Mouse (Mus musculus) kidney, adult 8-10 months (tissue): Measurements from ENCODE around the gene Prmt7.

Experiments
- DNase-seq, 2 experiments: peaks; one replicate each; pipeline ENCODE4 v3.0.0; 2022

Prmt7 gene

DNA sequence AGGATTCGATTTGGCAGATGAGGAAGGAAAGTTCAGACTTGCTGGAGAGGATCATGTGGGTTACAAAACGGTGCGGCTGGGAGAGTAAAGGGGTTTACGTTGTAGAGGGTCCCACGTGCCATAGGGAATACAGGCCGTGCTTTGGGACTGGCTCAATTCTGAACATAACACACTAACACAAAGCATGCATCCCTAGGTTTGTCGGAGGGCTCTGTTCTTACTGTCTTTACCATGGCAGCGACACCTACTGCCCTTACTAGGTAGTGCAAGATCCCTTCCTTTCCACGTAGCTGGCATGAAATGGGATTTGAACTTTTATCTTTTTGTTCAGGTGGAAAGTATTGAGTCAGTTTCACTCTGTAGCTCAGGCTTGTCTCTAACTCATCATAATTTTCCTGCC, 15.9 kb downstream of the Prmt7 start:
- peak in 1 of 2 experiments; percentile 59 for DNase-seq

DNA sequence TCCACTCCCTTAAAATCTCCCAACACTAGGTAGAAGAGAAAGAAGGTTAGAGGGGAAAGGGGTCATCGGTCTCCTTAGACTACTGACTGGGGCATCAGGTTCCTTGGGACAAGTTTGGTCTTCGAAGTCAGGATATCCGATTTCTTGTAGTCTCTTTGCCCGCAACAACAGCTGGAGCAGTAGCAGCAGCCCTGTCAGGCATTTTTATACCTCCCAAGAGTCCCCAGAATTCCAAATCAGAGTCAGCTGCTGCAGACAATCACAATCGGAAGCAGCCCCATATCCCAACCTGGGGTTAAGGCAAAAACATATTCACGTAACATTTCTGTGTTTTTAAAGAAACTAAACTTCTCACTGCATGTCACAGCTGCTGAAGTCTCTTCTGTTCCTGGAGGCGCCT, 20.8 kb downstream of the Prmt7 start:
- no peak for DNase-seq

DNA sequence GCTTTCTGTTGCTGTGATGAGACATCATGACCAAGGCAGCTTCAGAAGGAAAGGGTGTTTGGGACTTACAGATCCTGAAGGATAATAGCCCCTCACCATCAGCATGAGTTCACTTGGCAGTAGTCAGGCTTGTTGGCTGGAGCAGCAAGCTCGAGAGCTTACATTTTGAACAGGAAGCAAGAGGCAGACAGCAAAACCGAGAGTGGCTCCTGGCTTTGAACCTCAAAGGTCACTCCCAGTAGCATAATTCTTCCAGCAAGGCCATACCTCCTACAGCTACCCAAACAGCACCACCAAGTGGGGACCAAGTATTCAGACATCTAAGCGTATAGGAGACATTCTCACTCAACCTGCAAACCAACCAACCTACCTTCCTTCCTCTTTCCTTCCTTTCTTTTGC, 22.0 kb downstream of the Prmt7 start:
- DNase-seq = no peak

DNA sequence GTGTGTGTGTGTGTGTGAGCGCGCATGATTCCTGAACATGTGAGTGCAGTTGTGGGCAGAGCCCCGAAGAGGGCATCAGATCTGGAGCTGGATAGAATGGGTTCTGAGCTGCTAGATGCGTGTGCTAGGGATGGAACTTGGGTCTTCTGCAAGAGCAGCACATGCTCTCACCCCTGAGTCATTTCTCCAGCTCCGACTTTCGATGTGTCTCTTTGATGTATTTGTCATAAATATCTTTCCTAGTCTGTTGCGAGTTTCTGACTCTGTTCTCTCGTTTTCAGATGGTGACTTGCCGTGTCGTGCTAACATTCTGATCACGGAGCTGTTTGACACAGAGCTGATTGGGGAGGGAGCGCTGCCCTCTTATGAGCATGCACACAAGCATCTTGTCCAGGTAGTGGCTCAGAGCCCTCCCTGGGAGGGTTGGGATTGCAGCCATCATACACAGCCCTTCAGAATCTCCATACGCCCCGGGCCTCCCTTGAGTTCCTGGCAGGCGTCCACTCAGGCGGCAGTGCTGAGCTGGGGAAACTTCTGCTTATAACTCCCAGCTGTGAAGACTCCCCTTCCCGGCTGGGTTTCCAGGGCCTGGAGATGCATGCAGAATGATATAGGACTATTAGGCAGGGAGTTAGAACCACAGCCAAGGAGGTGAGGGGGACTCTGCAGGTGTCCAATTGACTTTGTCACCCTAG, 24.0 kb downstream of the Prmt7 start:
- no peak for DNase-seq

DNA sequence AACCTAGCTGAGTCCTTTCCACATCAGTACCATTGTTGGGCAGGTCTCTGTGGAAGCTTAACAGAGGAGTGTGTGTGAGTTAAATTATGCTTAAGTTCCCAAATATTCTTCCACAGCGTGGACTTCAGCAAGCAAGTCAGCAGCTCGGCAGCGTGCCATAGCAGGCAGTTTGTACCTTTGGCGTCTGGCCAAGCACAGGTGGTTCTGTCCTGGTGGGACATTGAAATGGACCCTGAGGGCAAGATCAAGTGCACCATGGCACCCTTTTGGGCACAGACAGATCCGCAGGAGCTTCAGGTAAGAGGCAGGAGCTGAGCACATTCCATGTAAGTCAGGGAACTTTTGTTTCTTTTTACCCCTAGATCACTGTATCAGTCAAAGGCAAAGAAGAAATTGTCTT, 26.4 kb downstream of the Prmt7 start:
- peak; percentile 51 to 81 for DNase-seq

DNA sequence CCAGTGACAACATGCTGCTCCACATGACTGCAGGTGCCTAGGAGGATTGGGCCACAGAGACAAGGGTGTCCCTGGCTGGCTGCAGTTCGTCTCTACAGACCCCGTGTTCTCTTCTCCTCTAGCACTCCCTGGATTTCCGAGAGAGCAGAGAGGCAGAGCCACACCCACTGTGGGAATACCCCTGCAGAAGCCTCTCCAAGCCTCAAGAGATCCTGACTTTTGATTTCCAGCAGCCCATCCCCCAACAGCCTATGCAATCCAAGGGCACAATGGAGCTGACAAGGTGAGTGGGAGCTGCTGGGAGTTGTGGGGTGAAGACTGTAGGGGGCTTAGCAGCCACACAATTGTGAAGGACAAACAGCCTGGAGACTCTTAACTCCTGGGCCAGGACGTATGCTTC, 39.5 kb downstream of the Prmt7 start:
- DNase-seq = no peak

DNA sequence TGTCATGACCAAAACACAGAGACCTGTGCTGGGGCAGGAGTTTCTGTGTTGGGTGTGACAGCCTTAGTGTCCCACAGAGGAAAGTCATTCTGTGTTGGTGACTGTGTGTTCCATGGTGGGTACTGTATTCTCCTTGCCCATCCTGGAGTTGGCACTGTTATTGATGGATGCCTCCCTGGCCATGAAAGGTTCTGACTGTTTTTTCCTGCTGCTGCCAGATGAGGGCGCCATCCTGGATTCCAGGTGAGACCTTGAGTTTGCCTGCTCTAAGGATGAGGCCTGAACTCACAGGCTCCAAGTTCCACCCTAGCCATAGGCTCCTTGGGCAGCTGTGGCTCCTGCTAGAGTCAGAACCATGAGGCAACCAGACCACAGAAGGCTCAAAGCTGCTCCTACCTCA, 47.4 kb downstream of the Prmt7 start:
- DNase-seq = no peak

DNA sequence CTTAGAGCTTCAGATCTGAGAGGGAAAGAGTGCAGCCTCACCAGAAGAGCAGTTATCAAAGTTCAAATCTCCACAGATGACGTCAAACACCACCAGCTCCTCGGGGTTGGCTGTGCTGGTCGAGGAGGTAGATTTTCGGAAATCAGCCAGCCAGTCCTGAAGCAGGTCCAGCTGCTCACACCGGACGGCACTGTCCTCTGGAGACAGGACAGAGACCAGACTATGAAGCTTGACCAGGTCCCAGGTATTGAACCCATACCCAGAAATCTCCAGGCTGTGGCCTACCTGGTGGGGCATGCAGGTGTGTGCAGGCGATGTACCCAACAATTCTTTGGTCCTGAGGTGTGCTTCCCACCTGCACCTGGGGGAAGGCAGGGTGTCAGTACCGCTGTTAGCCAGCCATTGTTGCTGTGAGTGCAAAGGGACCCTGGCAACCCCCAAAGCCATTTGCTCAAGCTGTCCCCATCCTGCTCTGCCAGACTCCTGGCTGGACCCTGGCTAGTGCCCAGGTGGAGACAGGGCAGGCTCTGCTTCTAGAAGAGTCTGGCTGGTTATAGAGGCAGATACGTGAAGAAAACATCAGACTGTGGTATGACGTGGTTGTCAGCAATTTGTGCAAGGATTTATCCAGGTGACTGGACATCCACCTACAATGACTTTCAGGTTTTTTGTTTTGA, 49.0 kb downstream of the Prmt7 start:
- no peak for DNase-seq

DNA sequence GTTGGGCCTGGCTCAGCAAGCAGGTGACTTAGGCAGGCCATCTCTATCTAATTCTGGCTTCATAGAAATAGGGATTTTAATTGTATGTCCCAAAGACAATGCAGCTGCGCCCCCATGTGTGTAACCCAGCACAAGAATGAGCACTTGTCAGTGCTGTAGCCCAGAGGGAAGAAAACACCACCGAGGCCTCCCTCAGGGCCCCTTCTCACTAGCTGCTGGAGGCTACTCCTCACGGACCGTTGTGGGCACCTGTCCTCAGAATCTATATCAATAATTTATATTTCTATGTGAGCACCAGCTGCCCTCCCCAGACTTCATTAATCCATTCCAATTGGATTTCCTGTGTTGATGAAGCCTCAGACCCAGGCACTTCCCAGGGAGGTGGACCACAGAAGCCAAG, 50.2 kb downstream of the Prmt7 start:
- no peak for DNase-seq

DNA sequence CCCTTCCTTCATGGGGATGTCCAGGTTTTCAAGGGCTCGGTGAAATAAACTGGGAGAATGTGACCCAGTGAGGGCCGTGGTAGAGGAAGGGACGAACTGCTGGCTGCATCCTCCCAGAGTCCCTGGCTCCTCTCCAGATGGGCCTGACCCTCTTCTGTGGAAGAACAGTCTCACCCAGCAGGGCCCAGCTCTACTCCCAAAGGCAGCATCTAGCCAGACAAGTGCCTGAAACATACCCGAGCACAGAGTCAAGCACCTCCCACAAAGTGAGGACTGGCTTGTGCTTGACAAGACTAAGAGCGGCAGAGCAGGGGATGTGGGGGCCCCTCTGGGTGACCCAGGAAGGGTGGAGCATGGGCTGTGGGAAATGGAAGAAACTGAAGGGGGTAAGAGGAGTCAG, 51.6 kb downstream of the Prmt7 start:
- no peak for DNase-seq

DNA sequence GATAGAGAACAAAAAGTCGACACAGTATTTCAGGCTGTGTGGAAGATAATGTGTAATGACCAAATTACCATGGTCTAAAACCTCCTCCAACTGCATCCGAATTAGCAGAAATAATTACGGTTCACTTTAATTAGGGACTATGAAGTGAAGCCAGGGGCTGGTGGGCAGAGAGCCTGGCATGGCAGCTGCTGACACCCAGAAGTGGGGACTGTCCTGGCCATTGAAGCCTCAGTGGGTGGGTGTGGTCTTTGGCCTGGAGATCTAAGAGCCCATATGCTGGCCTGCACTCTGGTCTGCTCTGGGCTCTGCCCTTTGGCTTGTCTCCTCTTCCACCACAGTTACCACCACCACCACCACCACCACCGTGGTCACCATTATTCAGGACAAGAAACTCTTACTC, 53.2 kb downstream of the Prmt7 start:
- no peak for DNase-seq

DNA sequence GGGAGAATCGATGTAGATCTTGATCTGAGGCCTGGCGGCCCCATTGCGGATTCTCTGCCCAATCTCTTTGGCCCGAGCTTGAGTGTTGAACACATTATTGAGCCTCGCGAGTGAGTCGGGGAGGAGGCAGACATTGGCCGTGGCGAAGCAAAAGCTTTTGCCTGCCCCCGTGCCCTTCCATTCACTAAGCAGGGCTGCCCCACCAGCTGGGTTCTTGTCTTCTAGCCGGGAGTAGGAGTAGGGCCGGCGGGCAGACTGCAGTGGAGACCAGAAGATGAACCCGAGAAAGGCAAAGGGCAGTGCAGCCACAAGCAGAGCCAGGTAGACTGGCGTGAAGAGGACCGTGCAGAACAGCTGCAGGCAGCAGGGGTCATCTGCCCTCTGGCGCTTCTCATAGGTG, 54.7 kb downstream of the Prmt7 start:
- DNase-seq = no peak

DNA sequence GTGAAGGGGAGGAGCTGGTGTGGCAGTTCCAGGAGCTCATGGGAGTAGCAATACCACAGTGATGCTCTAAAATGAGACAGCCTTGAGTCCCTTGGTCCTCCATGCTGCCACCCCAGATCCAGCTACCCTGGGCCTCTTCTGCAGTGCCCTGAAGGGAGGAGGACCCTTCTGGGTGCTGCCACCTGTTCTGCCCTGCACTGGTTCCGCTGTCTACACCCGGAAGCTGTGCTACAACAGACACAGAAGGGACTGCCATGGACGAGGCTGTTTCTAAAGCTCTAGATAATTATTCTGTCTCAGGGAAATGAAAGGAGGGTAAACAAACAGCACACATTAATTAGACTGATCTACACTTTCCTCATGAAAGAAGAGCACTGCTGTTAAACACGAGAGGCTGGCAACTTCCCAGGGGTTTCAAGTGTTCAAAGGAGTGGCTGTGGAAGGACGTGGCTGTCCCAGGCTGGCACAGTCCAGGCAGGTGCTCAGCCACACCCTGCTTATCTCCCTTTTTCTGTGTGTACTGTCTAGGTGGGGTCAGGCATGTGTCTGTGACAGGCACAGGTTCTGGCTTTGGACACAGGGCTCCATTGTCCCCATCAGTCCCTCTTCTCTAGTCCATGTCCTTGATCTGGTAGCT, 58.1 kb downstream of the Prmt7 start:
- DNase-seq = no peak

DNA sequence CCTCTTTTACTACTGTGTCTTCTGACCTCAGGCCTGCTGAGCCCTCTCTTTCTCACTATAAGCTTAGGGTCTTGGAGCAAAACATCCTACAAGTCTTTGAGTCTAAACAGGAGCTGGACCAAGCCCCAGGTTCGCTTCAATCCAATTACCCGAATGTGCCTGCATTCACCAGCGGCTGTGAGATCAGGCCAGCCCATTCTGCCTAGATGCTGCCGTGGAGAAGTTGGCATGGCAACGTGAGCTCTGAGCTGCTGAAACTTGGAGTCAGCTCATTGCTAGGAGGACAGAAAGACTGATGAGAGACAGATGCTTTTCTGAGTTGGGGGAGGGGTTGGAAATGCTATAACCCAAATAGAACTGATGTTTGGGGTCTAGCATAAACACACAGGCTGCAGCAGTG, 60.1 kb downstream of the Prmt7 start:
- no peak for DNase-seq

DNA sequence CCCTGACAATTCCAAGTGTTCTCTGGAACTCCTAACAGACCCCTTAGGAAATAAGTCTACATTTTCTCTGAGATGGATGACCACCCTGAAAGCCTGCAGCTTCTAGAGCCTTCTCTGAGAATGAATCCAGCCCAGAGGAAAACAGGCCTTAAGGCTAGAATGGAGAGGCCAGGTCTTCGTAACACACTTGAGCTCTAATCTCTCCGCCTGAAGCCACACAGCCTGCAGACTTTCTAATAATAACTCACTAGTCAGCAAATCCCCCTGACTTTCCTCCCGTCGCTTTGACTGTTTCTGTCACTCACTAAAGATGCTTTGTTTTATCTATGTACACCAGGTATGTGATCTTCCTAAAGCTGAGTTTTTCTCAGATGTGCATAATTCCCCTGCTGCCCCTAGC, 60.6 kb downstream of the Prmt7 start:
- no peak for DNase-seq

DNA sequence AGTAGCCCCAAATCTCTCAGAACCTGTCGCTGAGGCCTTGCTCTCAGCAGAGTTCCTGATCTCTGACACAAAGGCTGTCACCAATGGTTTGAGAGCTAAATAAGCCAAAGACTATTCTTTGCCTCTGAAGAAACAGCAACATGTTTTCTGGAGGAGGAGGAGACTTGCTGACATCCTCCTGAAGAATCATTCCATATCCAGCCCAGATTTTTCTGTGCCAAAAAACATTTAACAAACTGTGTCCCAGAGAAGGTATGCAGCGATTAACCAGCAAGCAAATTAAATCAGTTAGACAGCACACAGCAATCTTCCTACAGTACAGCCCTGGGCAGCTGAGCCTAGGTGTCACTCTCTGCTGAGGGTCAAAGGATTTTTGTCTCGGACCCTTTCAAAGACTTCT, 62.7 kb downstream of the Prmt7 start:
- no peak for DNase-seq

DNA sequence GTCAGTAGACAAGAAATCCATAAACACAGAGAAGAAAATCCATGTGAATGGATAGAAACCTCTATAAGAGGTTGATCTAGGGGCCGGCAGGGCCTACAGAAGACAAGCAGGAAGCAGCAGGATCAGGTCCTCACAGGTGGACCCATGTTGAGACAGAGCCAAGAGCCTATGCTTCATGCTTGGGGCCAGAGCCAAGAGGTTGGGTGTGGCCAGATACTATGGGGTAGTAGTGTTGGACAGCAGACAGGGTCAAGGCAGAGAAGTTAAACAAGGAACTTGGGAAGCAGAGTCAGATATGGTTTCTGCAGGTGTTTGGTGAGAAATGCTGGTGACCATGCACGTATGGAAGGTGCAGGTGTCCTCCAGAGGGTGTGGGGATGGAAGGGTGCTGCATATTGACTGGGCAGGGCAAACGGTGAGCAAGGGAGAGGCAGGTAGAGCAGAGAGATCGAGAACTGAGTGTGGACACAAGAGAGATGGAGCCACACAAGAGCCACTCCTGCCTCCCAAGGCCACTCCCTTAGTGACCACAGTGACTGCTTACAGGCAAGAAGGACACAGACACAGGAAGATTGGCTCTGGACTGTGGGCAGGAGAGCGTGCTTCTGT, 66.1 kb downstream of the Prmt7 start:
- DNase-seq = no peak

DNA sequence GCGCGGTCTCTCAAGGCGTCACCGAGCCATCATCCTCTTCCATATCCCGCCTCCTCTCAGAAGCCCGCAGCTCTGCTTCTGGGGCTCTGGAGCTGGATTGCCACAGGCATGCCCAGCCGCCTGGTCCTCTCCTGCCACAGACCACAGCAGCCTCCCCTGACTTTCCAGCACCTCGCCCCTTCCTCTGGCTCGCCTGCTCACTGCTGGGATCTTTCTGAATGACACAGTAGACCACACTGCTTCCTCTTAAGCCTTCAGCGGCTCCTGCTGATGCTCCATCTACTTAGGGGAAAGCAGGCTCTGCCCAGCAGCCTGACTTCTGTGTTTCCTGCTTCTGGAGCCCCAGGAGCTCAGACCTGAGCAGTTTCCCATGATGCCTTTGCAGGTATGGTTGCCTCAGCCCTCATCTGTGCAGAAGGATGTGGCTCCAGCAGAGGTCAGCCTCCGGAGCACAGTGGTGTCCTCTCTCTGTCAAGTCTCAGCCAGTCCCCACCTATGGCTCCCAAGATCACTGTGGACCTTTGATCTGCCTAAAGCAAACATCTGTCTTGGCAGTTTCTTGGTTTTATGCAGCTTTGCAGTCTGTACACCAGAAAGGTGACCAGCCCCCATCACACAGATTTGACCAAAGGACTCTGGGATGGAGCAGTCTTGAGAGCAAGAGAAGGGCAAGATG, 67.8 kb downstream of the Prmt7 start:
- no peak for DNase-seq

DNA sequence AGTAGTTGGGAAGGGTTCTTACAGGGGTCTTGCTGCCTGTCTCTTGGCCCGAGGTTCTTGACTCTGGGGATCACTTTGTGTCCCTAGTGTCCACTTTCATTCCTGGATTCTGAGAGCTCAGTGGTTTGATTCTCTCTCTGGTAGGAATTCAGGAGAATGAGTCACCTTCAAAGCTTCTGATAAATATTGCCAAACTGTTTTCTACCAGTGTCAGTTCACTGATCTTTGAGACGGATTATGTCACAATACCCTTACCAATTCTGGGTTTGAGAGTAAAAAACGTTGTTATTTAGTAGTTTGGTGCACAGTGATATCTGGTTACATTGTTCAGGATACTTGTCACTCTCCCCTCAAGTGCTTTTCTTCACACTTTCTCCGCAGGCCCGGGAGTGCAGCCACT, 69.4 kb downstream of the Prmt7 start:
- no peak for DNase-seq

DNA sequence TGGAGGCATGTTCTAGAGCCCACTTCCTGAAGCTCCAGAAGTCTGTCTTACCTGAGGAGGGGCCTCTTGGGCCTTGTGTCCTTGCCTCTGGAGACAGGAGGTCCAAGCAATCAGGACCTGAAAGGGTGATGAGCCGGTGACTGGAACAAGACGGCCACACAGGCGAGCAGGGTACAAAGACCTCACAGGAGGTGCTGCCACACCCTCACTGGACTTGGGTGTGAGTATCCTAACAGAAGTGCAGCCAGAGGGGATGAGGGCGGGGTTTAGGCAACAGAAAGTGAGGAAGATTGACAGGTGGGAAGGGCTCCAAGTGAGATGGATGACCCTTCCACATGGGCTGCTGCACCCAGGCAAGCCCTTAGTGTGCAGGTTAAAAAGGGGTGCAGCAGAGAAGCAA, 70.1 kb downstream of the Prmt7 start:
- DNase-seq = no peak

DNA sequence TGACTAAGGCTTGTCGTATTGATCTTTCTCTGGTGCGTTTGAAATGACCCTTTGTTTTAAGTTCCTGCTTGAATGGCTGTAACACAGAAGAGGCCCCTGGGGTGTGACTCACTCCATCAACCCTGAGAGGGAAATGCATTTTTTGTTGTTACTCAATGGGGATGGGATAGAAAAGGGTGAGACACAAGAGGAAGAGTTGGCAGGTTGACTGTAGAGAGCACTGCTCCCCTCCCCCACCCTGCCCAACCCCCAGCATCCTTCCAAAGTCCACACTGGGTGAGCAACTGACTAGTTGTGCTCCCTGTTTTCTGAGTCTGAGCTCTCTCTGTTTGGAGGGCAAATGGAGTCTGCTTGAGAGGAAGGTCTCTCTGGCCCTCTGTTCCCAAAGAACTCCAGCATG, 76.7 kb downstream of the Prmt7 start:
- no peak for DNase-seq

DNA sequence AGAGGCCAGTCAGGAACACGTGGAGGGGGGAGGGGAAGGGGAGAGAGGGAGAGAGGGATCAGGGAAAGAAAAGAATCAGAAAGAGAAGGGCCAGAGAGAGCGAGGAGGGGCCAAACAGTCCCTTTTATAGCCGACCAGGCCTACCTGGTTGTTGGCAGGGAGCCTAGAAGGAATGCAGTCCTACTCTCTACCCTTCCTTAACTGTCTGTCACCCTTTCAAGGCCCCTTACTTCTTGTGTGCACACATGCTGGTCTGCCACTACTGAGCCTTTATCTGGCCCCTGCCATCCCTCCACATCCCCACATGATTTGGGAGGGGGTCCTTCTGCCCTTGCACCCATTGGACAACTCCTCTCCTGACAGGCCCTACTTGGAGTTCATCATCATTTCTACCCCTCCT, 78.0 kb downstream of the Prmt7 start:
- DNase-seq = no peak

DNA sequence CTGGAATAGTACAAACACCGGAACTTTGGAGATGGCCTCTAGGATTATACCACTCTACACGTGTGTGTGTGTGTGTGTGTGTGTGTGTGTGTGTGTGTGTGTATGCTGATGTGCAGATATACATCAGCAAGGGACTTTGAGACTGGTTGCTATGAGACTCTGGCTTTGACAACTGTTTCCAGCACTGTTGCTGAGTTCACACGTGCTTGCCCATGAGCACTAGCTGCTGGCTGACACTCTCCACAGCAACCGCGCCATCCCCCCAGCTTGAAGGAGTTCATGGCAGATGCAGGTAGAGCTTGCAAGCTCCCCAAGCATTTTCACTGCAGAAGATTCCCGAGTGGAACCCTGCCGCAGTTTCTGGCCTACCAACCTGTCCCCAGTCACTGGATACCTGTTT, 78.7 kb downstream of the Prmt7 start:
- no peak for DNase-seq
